Mouse (Mus musculus): Measurements from ENCODE around the gene Tut1. TPM values are rescaled to one million over a fixed set of nuclear protein-coding genes. Genes with fewer than 3 reads are reported as not detected.
A peak's percentile ranks its signal among the peaks of the same experiment; 100 is the strongest.

Gene Tut1
- total RNA-seq, 2 experiments from 2014 or later, result 17.4 to 19.3 TPM

- DNase-seq, result no peak
These were observed 28.9 kb downstream of the Tut1 start for GRCm38 (mm10) chr19:8982303-8983149.

- DNase-seq, result peak; percentile 52
These were observed 29.6 kb downstream of the Tut1 start for GRCm38 (mm10) chr19:8983150-8983650.

- DNase-seq, result peak; percentile 68
These were observed 30.7 kb downstream of the Tut1 start for GRCm38 (mm10) chr19:8984255-8984868.

- DNase-seq, result peak; percentile 25
These were observed 32.2 kb downstream of the Tut1 start for GRCm38 (mm10) chr19:8985891-8986290.

GRCm38 (mm10) chr19:8987816-8988215 lies 34.2 kb downstream of the Tut1 start:
- no peak for DNase-seq

GRCm38 (mm10) chr19:8988346-8989065 lies 34.9 kb downstream of the Tut1 start:
- no peak for DNase-seq

- DNase-seq, result peak; percentile 92
These were observed 35.5 kb downstream of the Tut1 start, which contains the start of gene Ahnak for GRCm38 (mm10) chr19:8989066-8989566. Gene Ahnak (plus strand): TSS chr19:8989284.

- peak; percentile 88 for DNase-seq
These were observed 36.2 kb downstream of the Tut1 start for GRCm38 (mm10) chr19:8989567-8990431.

- DNase-seq, result no peak
These were observed 36.9 kb downstream of the Tut1 start for GRCm38 (mm10) chr19:8990432-8991102.

- DNase-seq, result no peak
These were observed 37.7 kb downstream of the Tut1 start for GRCm38 (mm10) chr19:8991245-8991870.

GRCm38 (mm10) chr19:8991871-8992735 lies 38.5 kb downstream of the Tut1 start:
- peak; percentile 77 for DNase-seq

- peak; percentile 90 for DNase-seq
These were observed 39.4 kb downstream of the Tut1 start for GRCm38 (mm10) chr19:8992769-8993624.

GRCm38 (mm10) chr19:8993625-8993912 lies 39.9 kb downstream of the Tut1 start:
- no peak for DNase-seq

GRCm38 (mm10) chr19:8994813-8995607 lies 41.4 kb downstream of the Tut1 start:
- no peak for DNase-seq

- DNase-seq, result no peak
These were observed 43.0 kb downstream of the Tut1 start for GRCm38 (mm10) chr19:8996601-8997000.

- DNase-seq, result peak; percentile 91
These were observed 43.9 kb downstream of the Tut1 start for GRCm38 (mm10) chr19:8997546-8997945.

- no peak for DNase-seq
These were observed 44.9 kb downstream of the Tut1 start for GRCm38 (mm10) chr19:8998546-8998945.

- DNase-seq, result no peak
These were observed 45.6 kb downstream of the Tut1 start for GRCm38 (mm10) chr19:8999223-8999622.

All from adrenal gland, postnatal 10 days (tissue).